Mouse (Mus musculus) gastrocnemius, postnatal 4 days (tissue): Measurements from ENCODE around the gene Clip3. TPM values are rescaled to one million over a fixed set of nuclear protein-coding genes. Genes with fewer than 3 reads are reported as not detected.
A peak's percentile ranks its signal among the peaks of the same experiment; 100 is the strongest.

Experiments used
- DNase-seq, 2 experiments: peaks; one replicate each; pipeline ENCODE4 v3.0.0; 2021 to 2022; ENCODE audit warnings: low spot score in 2 of 2, mixed read lengths in 2 of 2
- total RNA-seq, 2 experiments: library from RNA; stranded (reverse); gene quantifications; 2 replicates each; pipeline ENCODE4 v1.2.3; 2021

The Clip3 gene
- total RNA-seq, 2 experiments from 2014 or later: 29.8 to 42.1 TPM

DNA sequence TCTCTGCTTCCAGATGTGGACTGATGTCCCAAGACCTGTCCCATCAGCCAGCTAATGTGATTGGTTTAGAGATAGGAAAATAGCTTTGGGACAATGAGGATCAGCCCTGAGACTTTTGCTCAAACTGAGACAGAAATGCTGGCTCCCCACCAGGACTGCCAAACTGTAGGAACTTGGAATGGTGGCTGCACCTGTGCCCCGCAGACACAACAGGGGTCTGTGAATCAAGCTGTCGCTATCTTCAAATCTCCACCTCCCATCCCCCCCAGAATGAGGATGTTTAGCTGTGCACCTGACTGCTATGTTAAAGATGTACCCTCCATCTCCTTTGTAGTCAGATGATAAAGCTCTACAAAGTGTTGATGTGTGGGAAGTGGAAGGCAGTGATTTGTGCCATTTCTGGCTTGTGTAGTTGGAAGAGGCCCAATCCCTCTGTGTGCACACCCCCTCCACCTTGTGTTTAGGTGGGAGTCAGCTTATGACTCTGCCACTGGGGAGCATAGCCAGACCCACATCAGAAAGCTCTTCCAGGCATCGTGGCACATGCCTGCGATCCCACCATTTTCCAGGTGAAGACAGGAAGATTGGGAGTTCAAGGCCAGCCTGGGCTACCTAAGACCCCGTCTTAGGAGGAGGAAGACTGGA is 32.9 kb downstream of the Clip3 start:
- DNase-seq: no peak

- no peak for DNase-seq
Observed at GRCm38 (mm10) chr7:30325364-30325763, 33.8 kb downstream of the Clip3 start.

- no peak for DNase-seq
Observed at GRCm38 (mm10) chr7:30326427-30326826, 34.9 kb downstream of the Clip3 start.

- DNase-seq: no peak
Observed at GRCm38 (mm10) chr7:30327140-30327539, 35.6 kb downstream of the Clip3 start.

GRCm38 (mm10) chr7:30328379-30328778 is 36.9 kb downstream of the Clip3 start:
- no peak for DNase-seq

GRCm38 (mm10) chr7:30331887-30332286 is 40.4 kb downstream of the Clip3 start:
- peak in 1 of 2 experiments; percentile 72 for DNase-seq

DNA sequence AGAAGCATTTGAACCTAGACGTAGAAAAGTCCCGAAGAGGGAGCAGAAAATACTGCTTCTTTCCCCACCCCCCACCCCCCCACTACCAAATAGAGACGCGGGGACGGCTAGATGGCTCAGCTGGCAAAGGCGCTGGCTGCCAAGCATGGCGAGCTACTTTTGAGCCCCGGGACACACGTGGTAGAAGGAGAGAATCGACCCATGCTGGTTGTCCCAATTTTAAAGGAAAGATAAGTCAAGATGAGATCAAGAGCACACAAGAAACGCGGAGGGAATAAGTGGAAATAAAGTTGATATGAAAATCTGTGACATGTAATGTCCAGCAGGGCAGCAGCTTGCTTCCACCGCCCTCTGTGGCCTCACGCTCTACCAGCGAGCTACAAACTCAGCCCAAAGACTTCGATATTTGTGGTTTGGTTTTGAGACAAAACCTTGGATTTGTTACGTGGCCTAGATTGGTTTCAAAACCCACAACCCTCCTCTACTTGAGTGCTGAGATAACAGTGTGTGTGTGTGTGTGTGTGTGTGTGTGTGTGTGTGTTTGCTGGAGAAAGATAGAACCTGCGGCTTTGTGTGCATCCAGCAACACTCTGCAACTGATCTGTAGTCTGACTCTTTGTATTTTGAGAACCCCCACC is 41.2 kb downstream of the Clip3 start:
- DNase-seq: no peak

DNA sequence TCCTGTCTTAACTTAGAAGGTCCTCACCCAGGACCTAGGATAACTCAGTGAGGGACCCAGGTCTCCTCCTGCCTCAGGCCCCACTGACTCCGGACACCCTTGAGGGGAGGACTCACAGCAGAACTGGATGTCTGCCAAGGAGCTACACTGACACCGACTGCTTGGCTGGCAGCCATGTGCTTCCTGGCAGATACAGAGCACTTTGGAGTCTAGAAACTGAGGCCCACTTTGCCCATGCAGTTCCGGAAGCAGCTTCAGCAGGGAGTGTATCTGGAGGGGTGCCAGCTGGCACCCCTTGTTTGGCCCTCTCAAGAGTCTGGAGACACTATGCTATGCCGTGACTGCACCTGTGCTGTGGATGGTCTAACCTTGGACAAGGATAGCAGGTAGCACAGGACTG is 41.9 kb downstream of the Clip3 start:
- DNase-seq: peak in 1 of 2 experiments; percentile 39

GRCm38 (mm10) chr7:30334563-30334962 is 43.0 kb downstream of the Clip3 start:
- no peak for DNase-seq

DNA sequence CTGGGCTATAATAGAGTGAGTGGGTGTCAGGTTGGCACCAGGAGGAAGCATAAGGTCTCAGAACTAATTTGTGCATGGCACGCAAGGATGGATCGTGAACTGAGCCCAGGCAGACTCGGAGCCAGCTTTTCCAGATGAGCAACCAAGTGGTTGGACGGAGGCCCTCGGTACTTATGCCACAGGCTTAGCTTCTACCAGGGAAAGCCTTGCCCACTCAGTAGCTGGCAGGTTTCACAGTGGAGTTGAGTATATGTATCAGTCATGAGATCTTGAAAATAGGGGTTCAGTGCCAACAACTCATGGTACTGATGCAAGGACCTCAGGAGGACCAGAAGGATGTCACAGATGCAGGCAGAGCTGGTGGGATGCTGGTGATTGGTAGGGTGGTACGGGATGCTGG is 44.2 kb downstream of the Clip3 start:
- DNase-seq: no peak

DNA sequence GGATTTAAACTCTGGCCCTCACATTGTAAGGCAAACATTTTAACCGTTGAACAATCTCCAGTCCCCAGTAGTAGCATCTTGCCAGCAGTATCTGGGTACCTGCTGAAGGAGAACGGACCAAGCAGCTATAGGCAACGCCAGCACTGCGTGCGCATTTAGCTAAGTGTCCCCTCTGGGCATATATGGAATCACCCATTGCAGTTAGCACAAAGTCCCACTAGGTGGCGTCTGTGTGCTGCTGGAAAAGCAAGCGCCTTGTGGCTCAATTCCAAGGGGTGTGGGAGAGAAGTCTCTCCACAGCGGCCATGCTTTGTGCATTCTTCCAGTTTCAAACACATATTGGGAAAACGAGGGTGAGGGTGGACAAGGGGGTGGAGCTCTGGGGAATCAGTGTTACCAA is 44.9 kb downstream of the Clip3 start:
- peak; percentile 75 to 89 for DNase-seq

- no peak for DNase-seq
Observed at GRCm38 (mm10) chr7:30339432-30340109, 48.0 kb downstream of the Clip3 start.

- DNase-seq: peak in 1 of 2 experiments; percentile 76
Observed at GRCm38 (mm10) chr7:30346635-30347379, 55.3 kb downstream of the Clip3 start.

- peak; percentile 51 to 62 for DNase-seq
Observed at GRCm38 (mm10) chr7:30347828-30348227, 56.3 kb downstream of the Clip3 start.

DNA sequence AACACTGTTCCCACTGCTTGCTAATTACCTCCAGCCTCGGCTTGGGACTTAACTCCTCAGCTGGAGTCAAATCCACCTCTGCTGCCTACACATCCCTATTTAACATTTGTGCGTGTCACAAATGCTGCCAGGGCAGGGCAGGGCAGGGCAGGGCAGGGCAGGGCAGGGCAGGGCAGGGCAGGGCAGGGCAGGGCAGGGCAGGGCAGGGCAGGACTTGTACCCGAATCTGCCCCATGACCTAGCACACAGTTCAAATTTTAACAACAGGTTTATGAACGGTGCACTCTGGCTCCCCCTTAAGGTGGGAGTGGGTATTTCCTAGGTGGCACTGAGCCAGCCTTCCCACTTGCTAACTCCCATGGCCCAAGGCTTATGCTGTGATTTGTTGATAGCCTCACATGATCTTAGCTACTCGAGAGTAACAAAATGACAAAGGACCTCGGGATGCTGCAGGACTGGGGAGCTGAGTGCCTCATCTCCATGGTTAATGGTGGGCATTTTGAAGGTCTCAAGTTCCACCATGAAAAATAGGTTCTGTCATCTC is 61.8 kb downstream of the Clip3 start:
- DNase-seq: peak; percentile 51 to 68

GRCm38 (mm10) chr7:30354059-30354458 is 62.5 kb downstream of the Clip3 start:
- no peak for DNase-seq

Other genes with a start within 250 kb of the Clip3 start
- 1 to 10 TPM; 2.4 to 3.4 TPM for gene Zfp14, start 240.3 kb upstream of the Clip3 start, total RNA-seq
- 1 to 10 TPM; 4.4 to 5.3 TPM for gene Zfp82, start 218.8 kb upstream of the Clip3 start, total RNA-seq
- not detected for gene Gm26920, start 201.3 kb upstream of the Clip3 start, total RNA-seq
- gene Zfp566, start 201.2 kb upstream of the Clip3 start, total RNA-seq: 1 to 10 TPM; 4.8 to 5.6 TPM
- gene Zfp260, start 197.0 kb upstream of the Clip3 start, total RNA-seq: 10 to 100 TPM; 52.5 to 65.2 TPM
- gene Zfp382, start 169.8 kb upstream of the Clip3 start, total RNA-seq: 1 to 10 TPM; 8.0 to 9.4 TPM
- 10 to 100 TPM; 46.2 to 54.5 TPM for gene Zfp146, start 122.0 kb upstream of the Clip3 start, total RNA-seq
- gene Cox7a1, start 107.6 kb upstream of the Clip3 start, total RNA-seq: 100 to 1,000 TPM; 268 to 275 TPM
- gene Capns1, start 92.9 kb upstream of the Clip3 start, total RNA-seq: 100 to 1,000 TPM; 272 to 284 TPM
- 10 to 100 TPM; 91.6 to 94.0 TPM for gene Polr2i, start 59.8 kb upstream of the Clip3 start, total RNA-seq
- gene Tbcb, start 59.5 kb upstream of the Clip3 start, total RNA-seq: 10 to 100 TPM; 62.5 to 64.9 TPM
- under 1 TPM; 0.78 TPM for gene Ovol3, start 56.0 kb upstream of the Clip3 start, total RNA-seq
- gene Thap8, start 11.6 kb upstream of the Clip3 start, total RNA-seq: under 1 TPM; 0.29 to 0.96 TPM
- gene Wdr62, start 11.3 kb upstream of the Clip3 start, total RNA-seq: 1 to 10 TPM; 5.5 to 7.4 TPM
- 10 to 100 TPM; 25.0 to 26.5 TPM for gene Alkbh6, start 17.0 kb downstream of the Clip3 start, total RNA-seq
- 1 to 10 TPM; 2.5 to 3.8 TPM for gene Syne4, start 23.1 kb downstream of the Clip3 start, total RNA-seq
- gene E130208F15Rik, start 30.0 kb downstream of the Clip3 start, total RNA-seq: 1 to 10 TPM; 1.2 to 1.4 TPM
- gene Sdhaf1, start 32.2 kb downstream of the Clip3 start, total RNA-seq: 10 to 100 TPM; 12.0 to 13.2 TPM
- 1 to 10 TPM; 3.3 to 3.8 TPM for gene Lrfn3, start 71.0 kb downstream of the Clip3 start, total RNA-seq
- 10 to 100 TPM; 24.9 to 33.3 TPM for gene Tyrobp, start 122.0 kb downstream of the Clip3 start, total RNA-seq
- under 1 TPM in 1 of 2 experiments, not detected in 1; 0.74 TPM for gene Hcst, start 128.1 kb downstream of the Clip3 start, total RNA-seq
- under 1 TPM; 0.56 to 0.67 TPM for gene Nfkbid, start 130.0 kb downstream of the Clip3 start, total RNA-seq
- 1 to 10 TPM; 3.5 to 4.2 TPM for gene Aplp1, start 153.8 kb downstream of the Clip3 start, total RNA-seq
- under 1 TPM; 0.39 to 0.93 TPM for gene Kirrel2, start 166.0 kb downstream of the Clip3 start, total RNA-seq
- not detected for gene Nphs1, start 166.6 kb downstream of the Clip3 start, total RNA-seq
- under 1 TPM in 1 of 2 experiments, not detected in 1; 0.44 TPM for gene Prodh2, start 201.9 kb downstream of the Clip3 start, total RNA-seq
- gene Arhgap33, start 243.3 kb downstream of the Clip3 start, total RNA-seq: 1 to 10 TPM; 9.6 to 9.8 TPM